Mouse (Mus musculus): ENCODE data around the gene Gtf2h1.

Gtf2h1 gene

DNA sequence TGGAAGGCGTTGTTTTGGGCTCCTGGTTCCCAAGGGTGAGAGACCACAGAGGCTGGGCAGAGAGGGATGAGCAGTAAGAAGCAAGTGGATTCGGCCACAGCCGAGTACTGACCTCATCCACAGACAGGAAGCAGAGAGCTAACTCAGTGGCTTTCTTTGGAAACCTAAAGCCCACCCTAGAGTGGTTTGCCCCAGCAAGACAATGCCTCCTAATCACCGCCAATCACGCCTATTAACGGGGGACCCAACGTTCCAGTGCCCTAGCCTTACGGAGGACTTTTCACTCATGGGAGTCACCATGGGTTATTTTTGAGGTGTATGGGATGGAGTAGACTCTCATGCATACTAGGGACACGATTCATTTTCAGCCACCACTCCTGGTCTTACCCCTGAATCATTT, 57.5 kb downstream of the Gtf2h1 start:
- no peak for DNase-seq

GRCm38 (mm10) chr7:46855866-46856560, 60.1 kb downstream of the Gtf2h1 start:
- no peak for DNase-seq

DNA sequence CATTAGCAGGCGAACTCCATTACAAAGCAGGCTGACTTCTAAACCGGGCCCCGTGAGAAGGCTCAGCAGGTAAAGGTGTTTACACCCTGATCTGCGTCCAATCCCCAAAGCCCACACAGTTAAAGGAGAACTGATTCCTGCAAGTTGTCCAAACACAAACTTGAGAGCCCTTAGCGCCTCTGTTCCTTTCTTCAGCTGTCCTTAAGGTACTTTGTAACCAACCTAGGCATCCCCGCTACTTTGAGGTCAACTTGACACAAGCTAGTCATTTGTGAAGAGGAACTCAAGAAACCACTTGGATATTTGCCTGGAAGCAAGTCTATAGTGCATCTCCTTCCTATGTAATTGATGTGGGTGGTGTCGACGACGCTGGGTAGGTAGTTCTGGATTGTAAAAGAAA, 61.5 kb downstream of the Gtf2h1 start:
- DNase-seq: no peak

- no peak for DNase-seq
Observed at GRCm38 (mm10) chr7:46859031-46859430, 63.1 kb downstream of the Gtf2h1 start.

DNA sequence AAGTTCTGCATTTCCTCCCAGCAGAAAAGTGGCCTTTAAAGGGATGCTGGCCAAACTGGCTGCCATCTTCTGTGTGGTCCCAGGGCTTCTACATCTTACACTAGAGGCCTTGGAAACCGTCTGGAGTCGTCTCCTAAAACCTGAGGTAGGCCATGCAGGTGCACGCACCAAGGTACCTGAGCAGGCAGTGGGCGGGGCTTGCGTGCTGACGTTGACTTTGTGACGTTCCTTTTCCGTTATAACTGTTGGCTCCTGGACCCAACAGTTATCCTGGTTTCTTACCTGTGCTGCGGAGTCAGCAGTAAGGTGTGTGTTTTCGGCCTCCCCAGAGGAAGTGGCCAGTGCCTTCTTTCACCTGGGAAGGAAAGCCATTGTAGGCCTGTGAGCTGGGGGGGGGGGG, 65.1 kb downstream of the Gtf2h1 start, which contains the start of gene Ldhc:
TSS of gene Ldhc (plus strand) at position 208 of the 400 bp plus-strand sequence.
- no peak for DNase-seq

DNA sequence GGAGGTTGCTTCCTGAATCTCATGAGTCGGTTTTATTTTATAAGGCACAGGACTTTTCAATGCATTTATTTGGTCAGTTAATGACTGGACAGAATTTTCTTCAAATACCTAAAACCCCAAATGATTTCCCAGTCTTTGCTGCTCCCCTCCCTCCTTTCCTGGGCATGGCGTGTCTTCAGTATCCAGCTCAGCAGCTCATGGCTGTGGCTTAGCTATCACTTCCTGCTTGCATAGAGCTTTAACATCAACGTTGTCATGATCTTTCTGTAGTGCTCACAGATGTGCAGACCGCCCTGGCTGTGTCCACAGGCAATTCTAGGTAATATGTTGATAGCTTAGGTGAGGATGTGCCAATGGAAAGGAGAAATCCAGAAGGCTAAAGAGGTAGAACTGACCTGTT, 76.1 kb downstream of the Gtf2h1 start:
- DNase-seq: no peak
